Mouse (Mus musculus) mammary gland, adult 2 months (tissue): ENCODE results near the gene Ccdc155. TPM values are rescaled to one million over a fixed set of nuclear protein-coding genes. Genes with fewer than 3 reads are reported as not detected.

ENCODE experiments used
- polyA plus RNA-seq: library from polyadenylated mRNA; depleted of rRNA; stranded (reverse); fragments of >200 nt; gene quantifications from 2 replicates; pipeline ENCODE4 v1.2.3, GENCODE M21; 2012; ENCODE audit warnings: low replicate concordance; rRNA removed

The Ccdc155 gene
- 0.20 and 0.22 TPM in 2 replicates for polyA plus RNA-seq

GRCm38 (mm10) chr7:45204380-45205143, at the start of gene Ccdc155:
Ccdc155 (minus strand) TSS chr7:45204892.

GRCm38 (mm10) chr7:45240633-45241388, 36.1 kb upstream of the Ccdc155 start, which contains the start of gene Slc6a16:
Slc6a16 (plus strand) TSS chr7:45241085.

GRCm38 (mm10) chr7:45238723-45239496, 34.2 kb upstream of the Ccdc155 start, which contains the start of gene Cd37:
Cd37 (minus strand) TSS chr7:45239115.

GRCm38 (mm10) chr7:45215673-45216441, 11.2 kb upstream of the Ccdc155 start, which contains the start of gene Tead2:
Tead2 (plus strand) TSS chr7:45215753.

GRCm38 (mm10) chr7:45211851-45212251, 7.2 kb upstream of the Ccdc155 start, which contains the start of gene Dkkl1:
Dkkl1 (minus strand) TSS chr7:45212147.

GRCm38 (mm10) chr7:45180896-45181477, 23.7 kb downstream of the Ccdc155 start, which contains the start of gene Pth2:
Pth2 (plus strand) TSS chr7:45180995.

GRCm38 (mm10) chr7:45179469-45179868, 25.2 kb downstream of the Ccdc155 start, which contains the start of gene Gfy:
Gfy (minus strand) TSS chr7:45179569.

GRCm38 (mm10) chr7:45163735-45164490, 40.8 kb downstream of the Ccdc155 start, which contains the start of gene Slc17a7:
Slc17a7 (plus strand) TSS chr7:45163949.

GRCm38 (mm10) chr7:45154096-45154992, 50.3 kb downstream of the Ccdc155 start, which contains the start of the genes Pih1d1 and Aldh16a1:
Pih1d1 (plus strand) TSS chr7:45154303.
Aldh16a1 (minus strand) TSS chr7:45154584.

GRCm38 (mm10) chr7:45135993-45136567, 68.6 kb downstream of the Ccdc155 start, which contains the start of the genes Gm45713 and Flt3l:
Gm45713 (minus strand) TSS chr7:45136231.
Flt3l (minus strand) TSS chr7:45136432.

Other genes with a start within 250 kb of the Ccdc155 start
- 34.3 and 34.4 TPM in 2 replicates for gene Cpt1c, start 230.0 kb downstream of the Ccdc155 start, polyA plus RNA-seq
- gene Prmt1, start 218.3 kb downstream of the Ccdc155 start, polyA plus RNA-seq = 97.1 and 118 TPM in 2 replicates
- 120 and 136 TPM in 2 replicates for gene Irf3, start 207.2 kb downstream of the Ccdc155 start, polyA plus RNA-seq
- 38.7 and 59.9 TPM in 2 replicates for gene Bcl2l12, start 206.2 kb downstream of the Ccdc155 start, polyA plus RNA-seq
- gene Scaf1, start 188.5 kb downstream of the Ccdc155 start, polyA plus RNA-seq = 58.3 and 111 TPM in 2 replicates
- gene Rras, start 186.9 kb downstream of the Ccdc155 start, polyA plus RNA-seq = 201 and 278 TPM in 2 replicates
- gene Prr12, start 152.0 kb downstream of the Ccdc155 start, polyA plus RNA-seq = 7.2 and 19.0 TPM in 2 replicates
- gene Nosip, start 142.5 kb downstream of the Ccdc155 start, polyA plus RNA-seq = 75.7 and 106 TPM in 2 replicates
- gene Prrg2, start 142.2 kb downstream of the Ccdc155 start, polyA plus RNA-seq = 74.1 and 134 TPM in 2 replicates
- gene Rcn3, start 112.7 kb downstream of the Ccdc155 start, polyA plus RNA-seq = 147 and 250 TPM in 2 replicates
- gene Fcgrt, start 101.0 kb downstream of the Ccdc155 start, polyA plus RNA-seq = 251 and 271 TPM in 2 replicates
- gene Rps11, start 80.5 kb downstream of the Ccdc155 start, polyA plus RNA-seq = 167 and 309 TPM in 2 replicates
- gene Rpl13a, start 76.1 kb downstream of the Ccdc155 start, polyA plus RNA-seq = 1,471 and 2,886 TPM in 2 replicates
- gene Gm45713, start 68.7 kb downstream of the Ccdc155 start, polyA plus RNA-seq = 0.93 and 17.5 TPM in 2 replicates
- gene Flt3l, start 68.5 kb downstream of the Ccdc155 start, polyA plus RNA-seq = 166 and 183 TPM in 2 replicates
- 54.4 and 57.6 TPM in 2 replicates for gene Pih1d1, start 50.6 kb downstream of the Ccdc155 start, polyA plus RNA-seq
- gene Aldh16a1, start 50.3 kb downstream of the Ccdc155 start, polyA plus RNA-seq = 53.8 and 90.5 TPM in 2 replicates
- 0.13 and 0.24 TPM in 2 replicates for gene Slc17a7, start 40.9 kb downstream of the Ccdc155 start, polyA plus RNA-seq
- gene Gfy, start 25.3 kb downstream of the Ccdc155 start, polyA plus RNA-seq = not detected in 2 replicates
- gene Pth2, start 23.9 kb downstream of the Ccdc155 start, polyA plus RNA-seq = not detected in 2 replicates
- gene Dkkl1, start 7.3 kb upstream of the Ccdc155 start, polyA plus RNA-seq = 23.3 and 27.6 TPM in 2 replicates
- 101 and 152 TPM in 2 replicates for gene Tead2, start 10.9 kb upstream of the Ccdc155 start, polyA plus RNA-seq
- gene Cd37, start 34.2 kb upstream of the Ccdc155 start, polyA plus RNA-seq = 279 and 619 TPM in 2 replicates
- gene Slc6a16, start 36.2 kb upstream of the Ccdc155 start, polyA plus RNA-seq = 0.19 TPM in 1 of 2 replicates, not detected in the other
- 0.32 and 0.49 TPM in 2 replicates for gene Slc6a21, start 72.6 kb upstream of the Ccdc155 start, polyA plus RNA-seq
- 30.5 and 38.2 TPM in 2 replicates for gene Trpm4, start 128.9 kb upstream of the Ccdc155 start, polyA plus RNA-seq
- 0.06 and 44.9 TPM in 2 replicates for gene Hrc, start 130.4 kb upstream of the Ccdc155 start, polyA plus RNA-seq
- 1.2 and 1.6 TPM in 2 replicates for gene Ppfia3, start 162.1 kb upstream of the Ccdc155 start, polyA plus RNA-seq
- gene Lin7b, start 165.7 kb upstream of the Ccdc155 start, polyA plus RNA-seq = 1.8 and 3.3 TPM in 2 replicates
- 247 and 258 TPM in 2 replicates for gene Snrnp70, start 190.8 kb upstream of the Ccdc155 start, polyA plus RNA-seq
- gene Kcna7, start 200.8 kb upstream of the Ccdc155 start, polyA plus RNA-seq = 0.63 and 29.9 TPM in 2 replicates
- 2.5 and 3.1 TPM in 2 replicates for gene Ntf5, start 208.8 kb upstream of the Ccdc155 start, polyA plus RNA-seq
- 1.4 and 1.5 TPM in 2 replicates for gene Lhb, start 215.9 kb upstream of the Ccdc155 start, polyA plus RNA-seq
- gene Gys1, start 230.0 kb upstream of the Ccdc155 start, polyA plus RNA-seq = 137 and 248 TPM in 2 replicates
- 51.4 and 66.8 TPM in 2 replicates for gene Ruvbl2, start 233.2 kb upstream of the Ccdc155 start, polyA plus RNA-seq